10 mouse cellular contexts compared by ENCODE assay signal in the genomic region with DNA sequence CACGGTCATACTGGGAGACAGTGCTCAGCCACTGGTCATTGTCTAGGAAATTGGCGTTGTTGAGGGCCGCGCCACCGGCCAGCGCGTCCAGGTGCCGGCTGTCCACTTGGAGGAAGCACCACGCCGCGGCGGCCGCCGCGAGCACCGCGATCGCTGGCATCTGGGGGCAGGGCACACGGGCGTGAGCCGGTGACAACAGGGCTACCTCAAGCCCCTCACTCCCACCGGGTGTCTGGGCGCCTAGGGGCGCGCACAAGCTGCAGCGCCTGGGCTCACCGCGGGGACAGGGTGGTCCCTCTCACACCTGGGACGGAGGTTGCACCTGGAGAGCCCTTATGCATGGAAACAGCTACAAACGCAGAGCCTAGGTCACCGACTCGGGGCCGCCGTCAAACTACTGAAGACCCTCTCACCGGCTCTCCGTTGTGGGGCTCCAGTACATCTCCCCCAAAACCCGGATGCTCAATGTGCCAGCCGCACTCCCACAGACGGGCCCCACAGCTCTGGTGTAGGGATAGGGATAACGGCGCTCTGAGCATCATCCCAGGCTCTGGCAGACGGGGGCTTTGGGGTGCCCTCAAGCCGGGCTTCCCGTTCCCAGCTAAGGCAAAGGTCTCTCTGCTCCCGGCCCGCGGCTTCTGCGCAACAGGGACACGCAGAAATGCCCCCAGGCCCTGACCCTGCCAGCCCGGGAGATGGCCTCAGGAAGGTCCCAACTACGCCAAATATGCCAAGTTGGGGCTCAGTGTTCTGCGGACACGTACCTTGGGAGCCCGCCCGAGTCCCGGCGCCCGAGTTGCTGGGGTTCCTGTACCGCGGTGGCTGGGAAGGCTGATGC. TPM values are rescaled to one million over a fixed set of nuclear protein-coding genes. Genes with fewer than 3 reads are reported as not detected.
DNase-seq lines count a peak whose midpoint lies in the region; ATAC-seq and TF ChIP-seq lines count a peak whose summit lies in the region.
"Had no signal": no experiment of that assay in that cellular context is flagged by ENCODE, and none has a peak within 500 bp of the region (broad histone marks: within the 10 kb centered on the region; RNA-seq: fewer than 3 reads in every experiment).

No protein-coding gene starts in this region.

- peaks cover 9% of the 10 kb centered on the region for H3K4me1 ChIP-seq in kidney, embryonic 16.5 days (ENCODE audit: insufficient read depth, low read length)
- peaks cover 11% of the 10 kb centered on the region; the same call in 1 of the 2 replicates for H3K4me1 ChIP-seq in cerebellum, adult 2 months (ENCODE audit: control insufficient read depth, insufficient read depth, low read length)
- no peaks in the 10 kb centered on the region for H3K4me1 ChIP-seq in hindbrain, embryonic 11.5 days (replicated peaks; ENCODE audit: control insufficient read depth, insufficient read depth, low read length)
- peaks cover 13% of the 10 kb centered on the region; the same call in 1 of the 2 replicates for H3K4me1 ChIP-seq in midbrain, embryonic 14.5 days (ENCODE audit: control insufficient read depth, insufficient read depth, low read length)

- H3K36me3 ChIP-seq in kidney, embryonic 16.5 days (ENCODE audit: insufficient read depth, low read length) = no peaks in the 10 kb centered on the region
- no peaks in the 10 kb centered on the region for H3K36me3 ChIP-seq in hindbrain, embryonic 11.5 days (ENCODE audit: control insufficient read depth, insufficient read depth, low read length)
- H3K36me3 ChIP-seq in midbrain, embryonic 14.5 days (ENCODE audit: control insufficient read depth, insufficient read depth, low read length) = no peaks in the 10 kb centered on the region

- peaks cover 30% of the 10 kb centered on the region for H3K27me3 ChIP-seq in kidney, embryonic 16.5 days (ENCODE audit: insufficient read depth, low read length)
- H3K27me3 ChIP-seq in cerebellum, adult 2 months (ENCODE audit: control insufficient read depth, insufficient read depth, low read length) = no peaks in the 10 kb centered on the region
- peaks cover 13% of the 10 kb centered on the region for H3K27me3 ChIP-seq in hindbrain, embryonic 11.5 days (ENCODE audit: control insufficient read depth, insufficient read depth, low read length)
- H3K27me3 ChIP-seq in midbrain, embryonic 14.5 days (ENCODE audit: control insufficient read depth, insufficient read depth, low read length) = peaks cover 4% of the 10 kb centered on the region; the same call in 1 of the 2 replicates

- under 1% methylated on average over 60 of the region's 60 CpGs for WGBS in kidney, embryonic 16.5 days
- WGBS in cerebellum, adult 2 months = under 1% methylated on average over 60 of the region's 60 CpGs
- 3% methylated on average over 59 of the region's 60 CpGs for WGBS in hindbrain, embryonic 11.5 days
- WGBS in midbrain, embryonic 14.5 days = under 1% methylated on average over 60 of the region's 60 CpGs

- no peak overlapping the region for H3K27ac ChIP-seq in kidney, embryonic 16.5 days (ENCODE audit: low read length)
- H3K27ac ChIP-seq in cerebellum, adult 2 months (ENCODE audit: insufficient read depth, low read length) = peak overlapping the region; percentile 70
- no peak overlapping the region for H3K27ac ChIP-seq in hindbrain, embryonic 11.5 days (ENCODE audit: low read depth, low read length)
- H3K27ac ChIP-seq in midbrain, embryonic 14.5 days (replicated peaks; ENCODE audit: low read depth, low read length) = peak overlapping the region; percentile 67
- H3K27ac ChIP-seq: heart, adult 2 months had no signal

- peaks cover 12% of the 10 kb centered on the region for H3K9me3 ChIP-seq in kidney, embryonic 16.5 days (ENCODE audit: low read length)
- H3K9me3 ChIP-seq in hindbrain, embryonic 11.5 days (ENCODE audit: control insufficient read depth, low read length) = no peaks in the 10 kb centered on the region
- H3K9me3 ChIP-seq in midbrain, embryonic 14.5 days (ENCODE audit: control insufficient read depth, low read length) = no peaks in the 10 kb centered on the region

- H3K9ac ChIP-seq in kidney, embryonic 16.5 days (replicated peaks; ENCODE audit: low read length) = no peak overlapping the region
- H3K9ac ChIP-seq in hindbrain, embryonic 11.5 days (ENCODE audit: low read depth, low read length) = peak overlapping the region; percentile 60
- peak overlapping the region; percentile 77 for H3K9ac ChIP-seq in midbrain, embryonic 14.5 days (replicated peaks; ENCODE audit: low read length)

- DNase-seq in kidney, postnatal 25 days = no peak
- DNase-seq in cerebellum, adult 2 months = peak; percentile 60 to 65
- DNase-seq in hindbrain, embryonic 11.5 days (ENCODE audit: low spot score) = peak; percentile 40
- peak; percentile 64 for DNase-seq in midbrain, embryonic 14.5 days
- DNase-seq in retina, embryonic 14.5 days (ENCODE audit: low spot score) = no peak
- DNase-seq in gastrocnemius, adult 18-20 months (ENCODE audit: low spot score) = no peak
- no peak for DNase-seq in left cerebral cortex, adult 11 months (ENCODE audit: low spot score)

- H3K4me3 ChIP-seq in kidney, embryonic 16.5 days (ENCODE audit: low read length) = peak overlapping the region; percentile 43
- H3K4me3 ChIP-seq in cerebellum, adult 2 months (replicated peaks; ENCODE audit: insufficient read depth, low read depth, low read length) = peak overlapping the region; percentile 99
- peak overlapping the region; percentile 44 for H3K4me3 ChIP-seq in hindbrain, embryonic 11.5 days (ENCODE audit: low read depth, low read length)
- peak overlapping the region; percentile 65 for H3K4me3 ChIP-seq in midbrain, embryonic 14.5 days (replicated peaks; ENCODE audit: low read depth, low read length)
- H3K4me3 ChIP-seq: heart, adult 2 months had no signal

- no peak for TF ChIP-seq POLR2A in cerebellum, adult 2 months (IDR thresholded peaks at IDR 0.05; ENCODE audit: borderline replicate concordance, insufficient read depth, low read length)

- no peak for TF ChIP-seq CTCF in cerebellum, adult 2 months (IDR thresholded peaks at IDR 0.05; ENCODE audit: borderline replicate concordance, insufficient read depth, low read depth, low read length)

- ATAC-seq in kidney, embryonic 16.5 days (ENCODE audit: low FRiP score, low TSS enrichment) = 0 out of 2 replicates have a peak, but pooled peaks have one; percentile 19
- ATAC-seq in hindbrain, embryonic 11.5 days (ENCODE audit: low FRiP score) = peak; percentile 66
- ATAC-seq in midbrain, embryonic 14.5 days (ENCODE audit: low FRiP score, low TSS enrichment) = peak; percentile 64; the same call in 1 of the 2 replicates

- H3K4me2 ChIP-seq in kidney, embryonic 16.5 days (replicated peaks; ENCODE audit: low read depth, low read length) = peak overlapping the region; percentile 64
- peak overlapping the region; percentile 70 for H3K4me2 ChIP-seq in hindbrain, embryonic 11.5 days (replicated peaks; ENCODE audit: low read depth, low read length)
- H3K4me2 ChIP-seq in midbrain, embryonic 14.5 days (ENCODE audit: low read length) = peak overlapping the region; percentile 81

RNA-seq across cellular contexts. Expression of gene Spock1, which starts 0.5 kb away (rescaled TPM):
- polyA plus RNA-seq in kidney, embryonic 16.5 days (2015; fragmentation: Nextera tagmentation; extraction: Ambion mirVana) = 0.59 and 0.64 TPM in 2 replicates
- 144 and 147 TPM in 2 replicates for polyA plus RNA-seq in cerebellum, adult 2 months (2012; rRNA removed)
- polyA plus RNA-seq in hindbrain, embryonic 11.5 days (2014; fragmentation: Nextera tagmentation; extraction: Ambion mirVana) = 17.0 and 19.0 TPM in 2 replicates
- 66.2 and 73.1 TPM in 2 replicates for polyA plus RNA-seq in midbrain, embryonic 14.5 days (2014; fragmentation: Nextera tagmentation; extraction: Ambion mirVana)
- total RNA-seq in gastrocnemius, adult 18-20 months (2021) = under 1 TPM; 0.55 to 0.74 TPM
- total RNA-seq: heart, adult 2 months had no signal
- polyA plus RNA-seq: spleen, adult 2 months had no signal

Comparison
In these comparisons a context has a peak if more than half of its experiments do, and no peak if none do; other contexts are left out.
1. H3K27ac ChIP-seq: peak in cerebellum, adult 2 months (single experiment) and midbrain, embryonic 14.5 days (single experiment); none in kidney, embryonic 16.5 days (single experiment) and hindbrain, embryonic 11.5 days (single experiment).
2. H3K4me3 ChIP-seq: peak in every context shown above with its lines; median percentile 99 in cerebellum, adult 2 months; 65 in midbrain, embryonic 14.5 days; 44 in hindbrain, embryonic 11.5 days; 43 in kidney, embryonic 16.5 days.
3. DNase-seq: peak in cerebellum, adult 2 months (2 of 2), hindbrain, embryonic 11.5 days (single experiment) and midbrain, embryonic 14.5 days (single experiment); none in kidney, postnatal 25 days (0 of 2), retina, embryonic 14.5 days (single experiment), gastrocnemius, adult 18-20 months (single experiment) and left cerebral cortex, adult 11 months (single experiment).
4. RNA of gene Spock1, which starts 0.5 kb away (polyA plus RNA-seq): 144 to 147 TPM in cerebellum, adult 2 months, 66.2 to 73.1 TPM in midbrain, embryonic 14.5 days and 17.0 to 19.0 TPM in hindbrain, embryonic 11.5 days; 0.59 to 0.64 TPM in kidney, embryonic 16.5 days; every median in the first group is over 10 times any median in the second.
5. Peak in every context shown above with its lines, with median percentiles within 50 percentile points of each other: ATAC-seq and H3K4me2 ChIP-seq.